Mouse (Mus musculus) embryonic fibroblast, embryonic 13.5 days (primary cell): ENCODE measurements at regions not wholly inside any gene's neighbourhood (a gene's known extent, or its start where the extent isn't known, plus 50 kb on each side); places are given as distances from the start of the nearest gene placed in this dataset.

ENCODE experiments used
- CTCF ChIP-seq: IDR thresholded peaks from 2 replicates; pipeline ENCODE4 v1.5.1; 2011; ENCODE audit warnings: mild to moderate bottlenecking, control low read depth, low read length, moderate library complexity, borderline replicate concordance; ENCODE audit not compliant: insufficient read depth
- POLR2A ChIP-seq: IDR thresholded peaks from 2 replicates; pipeline ENCODE4 v1.6.1; 2011; ENCODE audit warnings: low read depth, mild to moderate bottlenecking, control low read depth, low read length, moderate library complexity

DNA sequence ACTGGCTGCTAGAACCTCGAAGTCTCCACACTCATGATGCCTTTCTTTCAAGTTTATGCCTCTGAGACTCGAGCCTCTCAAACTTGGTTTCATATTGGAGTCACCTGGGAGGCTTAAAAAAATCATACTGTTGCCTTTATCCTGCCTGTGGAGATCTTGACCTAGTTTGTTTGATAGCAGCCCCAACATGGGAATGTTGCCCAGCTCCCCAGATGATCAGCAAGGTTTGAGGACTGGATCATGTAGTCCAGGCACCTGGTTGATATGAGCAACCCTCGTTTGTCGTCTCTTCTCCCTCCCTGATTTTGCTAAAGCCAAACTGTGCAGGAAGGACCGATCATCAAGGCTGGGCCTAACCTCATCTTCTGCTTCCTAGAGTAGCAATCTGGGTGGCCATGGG, 134.2 kb upstream of the Wscd1 start:
- no peak for TF ChIP-seq POLR2A
- TF ChIP-seq CTCF, result no peak
